Mouse (Mus musculus): ENCODE measurements around the gene Tbx6.

The Tbx6 gene

GRCm38 (mm10) chr7:126821835-126822511, 40.7 kb downstream of the Tbx6 start:
- DNase-seq = peak; percentile 80

GRCm38 (mm10) chr7:126822741-126823140, 41.5 kb downstream of the Tbx6 start:
- DNase-seq = no peak

GRCm38 (mm10) chr7:126823202-126823711, 42.0 kb downstream of the Tbx6 start:
- DNase-seq = no peak

- DNase-seq = no peak
Observed at GRCm38 (mm10) chr7:126823940-126824339, 42.7 kb downstream of the Tbx6 start.

- no peak for DNase-seq
Observed at GRCm38 (mm10) chr7:126825403-126825802, 44.1 kb downstream of the Tbx6 start.

GRCm38 (mm10) chr7:126825952-126826351, 44.7 kb downstream of the Tbx6 start:
- no peak for DNase-seq

GRCm38 (mm10) chr7:126831539-126831938, 50.3 kb downstream of the Tbx6 start, which contains the start of gene 4930451I11Rik:
Gene 4930451I11Rik (minus strand): TSS chr7:126831639.
- no peak for DNase-seq

GRCm38 (mm10) chr7:126832036-126832598, 50.8 kb downstream of the Tbx6 start:
- DNase-seq = peak; percentile 83

- no peak for DNase-seq
Observed at GRCm38 (mm10) chr7:126833294-126833693, 52.0 kb downstream of the Tbx6 start.

Measured in thymus, postnatal 25 days (tissue).